Mouse (Mus musculus): ENCODE measurements around the gene Sptb. TPM values are rescaled to one million over a fixed set of nuclear protein-coding genes. Genes with fewer than 3 reads are reported as not detected.

The Sptb gene
- polyA plus RNA-seq, 1 experiment from 2014 or later = 5.9 TPM

GRCm38 (mm10) chr12:76634899-76635693 is 75.3 kb downstream of the Sptb start:
- Histone ChIP-seq H3K4me2 (ENCODE audit: low read depth, low read length, severe bottlenecking) (no peak overlapping the region), H3K36me3 (ENCODE audit: control insufficient read depth, insufficient read depth, low read length) (no peaks in the 10 kb centered on the region), H3K9ac (ENCODE audit: low read length) (no peak overlapping the region), H3K9me3 (ENCODE audit: control insufficient read depth, low read length) (no peaks in the 10 kb centered on the region), H3K27ac (ENCODE audit: low read depth, low read length) (peak overlapping the region; percentile 43), H3K27me3 (ENCODE audit: control insufficient read depth, insufficient read depth, low read length) (no peaks in the 10 kb centered on the region), H3K4me1 (replicated peaks; ENCODE audit: control insufficient read depth, insufficient read depth, low read length) (no peaks in the 10 kb centered on the region; the same call in 1 of the 2 replicates), H3K4me3 (ENCODE audit: low read depth, low read length) (no peak overlapping the region)
- DNase-seq (ENCODE audit: low spot score) = peak; percentile 55
- peak; percentile 77 for ATAC-seq (replicated peaks; ENCODE audit: low FRiP score)
- WGBS = 60% methylated on average over 15 of the region's 15 CpGs

GRCm38 (mm10) chr12:76623374-76623773 is 87.0 kb downstream of the Sptb start:
- Histone ChIP-seq H3K4me2 (ENCODE audit: low read depth, low read length, severe bottlenecking) (no peak overlapping the region), H3K4me3 (ENCODE audit: low read depth, low read length) (no peak overlapping the region), H3K9ac (ENCODE audit: low read length) (no peak overlapping the region), H3K9me3 (ENCODE audit: control insufficient read depth, low read length) (no peaks in the 10 kb centered on the region), H3K4me1 (replicated peaks; ENCODE audit: control insufficient read depth, insufficient read depth, low read length) (no peaks in the 10 kb centered on the region; the same call in 1 of the 2 replicates), H3K27me3 (ENCODE audit: control insufficient read depth, insufficient read depth, low read length) (no peaks in the 10 kb centered on the region), H3K36me3 (ENCODE audit: control insufficient read depth, insufficient read depth, low read length) (no peaks in the 10 kb centered on the region), H3K27ac (ENCODE audit: low read depth, low read length) (no peak overlapping the region)
- ATAC-seq (replicated peaks; ENCODE audit: low FRiP score) = no peak
- no peak for DNase-seq (ENCODE audit: low spot score)
- WGBS = 82% methylated on average over 6 of the region's 6 CpGs

DNA sequence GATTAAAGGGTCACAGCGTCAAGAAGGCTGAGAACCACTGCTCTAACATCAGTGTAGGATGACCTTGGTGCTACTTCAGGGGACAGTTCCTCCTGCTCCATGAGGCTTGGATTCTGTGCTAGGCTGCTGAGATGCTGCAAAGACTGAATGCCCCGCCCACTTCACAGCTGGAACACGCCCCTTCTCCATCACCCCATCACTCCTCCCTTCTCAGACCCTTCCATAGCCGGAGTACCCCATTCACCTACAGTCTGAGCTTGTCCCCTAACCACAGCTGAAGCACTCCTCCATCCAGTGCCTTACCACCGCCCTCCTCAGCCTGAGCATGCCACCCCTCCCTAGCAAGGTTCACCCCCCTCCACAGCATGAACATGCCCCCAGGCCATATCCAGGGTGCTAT is 90.5 kb downstream of the Sptb start:
- no peak overlapping the region for H3K4me2 ChIP-seq (ENCODE audit: low read depth, low read length, severe bottlenecking)
- H3K27me3 ChIP-seq (ENCODE audit: control insufficient read depth, insufficient read depth, low read length) = no peaks in the 10 kb centered on the region
- no peak for DNase-seq (ENCODE audit: low spot score)
- WGBS = 60% methylated on average over 5 of the region's 5 CpGs
- H3K36me3 ChIP-seq (ENCODE audit: control insufficient read depth, insufficient read depth, low read length) = no peaks in the 10 kb centered on the region
- H3K4me1 ChIP-seq (replicated peaks; ENCODE audit: control insufficient read depth, insufficient read depth, low read length) = no peaks in the 10 kb centered on the region; the same call in 1 of the 2 replicates
- no peaks in the 10 kb centered on the region for H3K9me3 ChIP-seq (ENCODE audit: control insufficient read depth, low read length)
- no peak overlapping the region for H3K9ac ChIP-seq (ENCODE audit: low read length)
- no peak overlapping the region for H3K4me3 ChIP-seq (ENCODE audit: low read depth, low read length)
- no peak overlapping the region for H3K27ac ChIP-seq (ENCODE audit: low read depth, low read length)
- no peak for ATAC-seq (replicated peaks; ENCODE audit: low FRiP score)

- no peaks in the 10 kb centered on the region for H3K36me3 ChIP-seq (ENCODE audit: control insufficient read depth, insufficient read depth, low read length)
- H3K9ac ChIP-seq (ENCODE audit: low read length) = no peak overlapping the region
- no peak overlapping the region for H3K4me3 ChIP-seq (ENCODE audit: low read depth, low read length)
- H3K9me3 ChIP-seq (ENCODE audit: control insufficient read depth, low read length) = no peaks in the 10 kb centered on the region
- no peak overlapping the region for H3K4me2 ChIP-seq (ENCODE audit: low read depth, low read length, severe bottlenecking)
- H3K4me1 ChIP-seq (replicated peaks; ENCODE audit: control insufficient read depth, insufficient read depth, low read length) = no peaks in the 10 kb centered on the region; the same call in 1 of the 2 replicates
- DNase-seq (ENCODE audit: low spot score) (no peak), ATAC-seq (replicated peaks; ENCODE audit: low FRiP score) (peak; percentile 46; the same call in 1 of the 2 replicates)
- no peak overlapping the region for H3K27ac ChIP-seq (ENCODE audit: low read depth, low read length)
- H3K27me3 ChIP-seq (ENCODE audit: control insufficient read depth, insufficient read depth, low read length) = no peaks in the 10 kb centered on the region
- WGBS = 65% methylated on average over 4 of the region's 4 CpGs
Measured at GRCm38 (mm10) chr12:76618175-76618574, 92.2 kb downstream of the Sptb start.

- WGBS = 83% methylated on average over 4 of the region's 4 CpGs
- no peak for ATAC-seq (replicated peaks; ENCODE audit: low FRiP score)
Measured at GRCm38 (mm10) chr12:76615580-76615937, 94.8 kb downstream of the Sptb start.

DNA sequence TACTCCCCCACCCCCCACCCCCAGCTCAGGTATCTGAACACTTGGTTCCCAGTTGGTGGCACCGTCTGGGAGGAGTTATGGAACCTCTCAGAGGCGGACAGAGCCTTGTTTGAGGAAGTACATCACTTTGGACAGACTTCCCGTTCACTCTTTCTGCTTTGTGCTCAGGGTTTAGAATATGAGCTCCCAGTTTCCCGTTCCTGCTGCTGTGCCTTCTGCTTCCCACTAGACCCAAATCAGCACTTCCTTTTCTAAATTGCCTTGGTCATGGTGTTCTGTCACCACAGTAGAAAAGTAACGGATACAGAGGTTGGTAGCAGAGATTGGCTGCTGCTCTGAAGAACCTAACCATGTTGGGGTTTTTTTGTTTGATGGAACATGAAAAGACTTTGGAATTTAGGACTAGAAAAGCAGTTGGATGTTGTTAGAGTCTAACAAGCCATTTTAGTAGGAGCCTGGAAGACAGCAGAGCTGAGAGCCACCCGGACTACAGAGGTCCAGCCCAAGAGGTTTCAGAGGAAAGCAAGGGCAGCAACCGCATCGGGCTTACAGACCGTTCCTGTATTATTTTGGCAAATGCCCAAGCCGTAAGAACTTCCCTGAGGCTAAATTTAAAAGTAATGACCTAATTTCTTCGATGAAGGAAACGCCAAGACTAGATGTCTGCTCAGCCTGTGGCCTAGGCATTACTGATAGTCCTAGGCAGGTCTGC is 95.3 kb downstream of the Sptb start:
- H3K9me3 ChIP-seq (ENCODE audit: control insufficient read depth, low read length) = no peaks in the 10 kb centered on the region
- H3K27me3 ChIP-seq (ENCODE audit: control insufficient read depth, insufficient read depth, low read length) = no peaks in the 10 kb centered on the region
- H3K4me1 ChIP-seq (replicated peaks; ENCODE audit: control insufficient read depth, insufficient read depth, low read length) = no peaks in the 10 kb centered on the region; the same call in 1 of the 2 replicates
- H3K4me2 ChIP-seq (ENCODE audit: low read depth, low read length, severe bottlenecking) = no peak overlapping the region
- WGBS = 76% methylated on average over 12 of the region's 12 CpGs
- H3K27ac ChIP-seq (ENCODE audit: low read depth, low read length) = no peak overlapping the region
- no peak overlapping the region for H3K9ac ChIP-seq (ENCODE audit: low read length)
- H3K36me3 ChIP-seq (ENCODE audit: control insufficient read depth, insufficient read depth, low read length) = no peaks in the 10 kb centered on the region
- DNase-seq (ENCODE audit: low spot score) (no peak), ATAC-seq (replicated peaks; ENCODE audit: low FRiP score) (no peak)
- H3K4me3 ChIP-seq (ENCODE audit: low read depth, low read length) = no peak overlapping the region

More at GRCm38 (mm10) chr12:76615580-76615937, 94.8 kb downstream of the Sptb start:
- no peaks in the 10 kb centered on the region for H3K9me3 ChIP-seq (ENCODE audit: control insufficient read depth, low read length)
- H3K27me3 ChIP-seq (ENCODE audit: control insufficient read depth, insufficient read depth, low read length) = no peaks in the 10 kb centered on the region
- H3K27ac ChIP-seq (ENCODE audit: low read depth, low read length) = no peak overlapping the region
- H3K9ac ChIP-seq (ENCODE audit: low read length) = no peak overlapping the region
- no peak overlapping the region for H3K4me3 ChIP-seq (ENCODE audit: low read depth, low read length)
- H3K4me2 ChIP-seq (ENCODE audit: low read depth, low read length, severe bottlenecking) = no peak overlapping the region
- no peak for DNase-seq (ENCODE audit: low spot score)
- H3K4me1 ChIP-seq (replicated peaks; ENCODE audit: control insufficient read depth, insufficient read depth, low read length) = no peaks in the 10 kb centered on the region; the same call in 1 of the 2 replicates
- H3K36me3 ChIP-seq (ENCODE audit: control insufficient read depth, insufficient read depth, low read length) = no peaks in the 10 kb centered on the region

DNA sequence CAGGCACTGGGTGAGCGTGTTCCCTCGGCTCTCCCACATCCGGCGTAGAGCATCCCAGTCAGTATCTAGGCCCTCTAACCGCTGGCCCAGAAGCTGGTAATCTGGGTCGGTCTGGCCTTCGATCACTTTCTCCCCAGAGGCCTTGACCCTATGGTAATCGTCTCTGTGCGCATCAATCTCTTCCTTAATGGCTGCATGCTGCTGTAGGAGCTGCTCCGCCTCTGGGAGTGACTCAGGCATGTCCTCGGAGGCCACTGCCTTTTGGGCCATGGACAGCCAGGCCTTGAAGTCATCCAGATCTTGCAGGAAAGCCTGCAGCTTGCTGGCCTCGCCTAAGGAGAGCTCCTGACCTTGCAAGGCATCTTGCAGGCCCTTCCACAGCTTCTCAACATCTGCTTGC is 97.7 kb downstream of the Sptb start:
- DNase-seq (ENCODE audit: low spot score) (no peak), ATAC-seq (replicated peaks; ENCODE audit: low FRiP score) (no peak)
- Histone ChIP-seq H3K27ac (ENCODE audit: low read depth, low read length) (no peak overlapping the region), H3K4me1 (replicated peaks; ENCODE audit: control insufficient read depth, insufficient read depth, low read length) (no peaks in the 10 kb centered on the region), H3K4me3 (ENCODE audit: low read depth, low read length) (no peak overlapping the region), H3K36me3 (ENCODE audit: control insufficient read depth, insufficient read depth, low read length) (no peaks in the 10 kb centered on the region), H3K4me2 (ENCODE audit: low read depth, low read length, severe bottlenecking) (no peak overlapping the region), H3K9ac (ENCODE audit: low read length) (no peak overlapping the region), H3K9me3 (ENCODE audit: control insufficient read depth, low read length) (no peaks in the 10 kb centered on the region), H3K27me3 (ENCODE audit: control insufficient read depth, insufficient read depth, low read length) (no peaks in the 10 kb centered on the region)
- 91% methylated on average over 12 of the region's 12 CpGs for WGBS

- ATAC-seq (replicated peaks; ENCODE audit: low FRiP score) (no peak), DNase-seq (ENCODE audit: low spot score) (no peak)
- Histone ChIP-seq H3K4me1 (replicated peaks; ENCODE audit: control insufficient read depth, insufficient read depth, low read length) (no peaks in the 10 kb centered on the region), H3K9ac (ENCODE audit: low read length) (no peak overlapping the region), H3K27me3 (ENCODE audit: control insufficient read depth, insufficient read depth, low read length) (no peaks in the 10 kb centered on the region), H3K4me2 (ENCODE audit: low read depth, low read length, severe bottlenecking) (no peak overlapping the region), H3K36me3 (ENCODE audit: control insufficient read depth, insufficient read depth, low read length) (no peaks in the 10 kb centered on the region), H3K27ac (ENCODE audit: low read depth, low read length) (no peak overlapping the region), H3K9me3 (ENCODE audit: control insufficient read depth, low read length) (no peaks in the 10 kb centered on the region), H3K4me3 (ENCODE audit: low read depth, low read length) (no peak overlapping the region)
- 83% methylated on average over 15 of the region's 15 CpGs for WGBS
Measured at GRCm38 (mm10) chr12:76608997-76609565, 101.3 kb downstream of the Sptb start.
